Mouse (Mus musculus) c-Kit-positive CD71-positive TER-119-positive erythroid progenitor cells, embryonic 14.5 days (primary cell): ENCODE results near the gene Gm49776.

ENCODE experiments used
- DNase-seq: peaks from one replicate; pipeline ENCODE4 v3.0.0-alpha.2; 2013; ENCODE audit warnings: low spot score

The Gm49776 gene

DNA sequence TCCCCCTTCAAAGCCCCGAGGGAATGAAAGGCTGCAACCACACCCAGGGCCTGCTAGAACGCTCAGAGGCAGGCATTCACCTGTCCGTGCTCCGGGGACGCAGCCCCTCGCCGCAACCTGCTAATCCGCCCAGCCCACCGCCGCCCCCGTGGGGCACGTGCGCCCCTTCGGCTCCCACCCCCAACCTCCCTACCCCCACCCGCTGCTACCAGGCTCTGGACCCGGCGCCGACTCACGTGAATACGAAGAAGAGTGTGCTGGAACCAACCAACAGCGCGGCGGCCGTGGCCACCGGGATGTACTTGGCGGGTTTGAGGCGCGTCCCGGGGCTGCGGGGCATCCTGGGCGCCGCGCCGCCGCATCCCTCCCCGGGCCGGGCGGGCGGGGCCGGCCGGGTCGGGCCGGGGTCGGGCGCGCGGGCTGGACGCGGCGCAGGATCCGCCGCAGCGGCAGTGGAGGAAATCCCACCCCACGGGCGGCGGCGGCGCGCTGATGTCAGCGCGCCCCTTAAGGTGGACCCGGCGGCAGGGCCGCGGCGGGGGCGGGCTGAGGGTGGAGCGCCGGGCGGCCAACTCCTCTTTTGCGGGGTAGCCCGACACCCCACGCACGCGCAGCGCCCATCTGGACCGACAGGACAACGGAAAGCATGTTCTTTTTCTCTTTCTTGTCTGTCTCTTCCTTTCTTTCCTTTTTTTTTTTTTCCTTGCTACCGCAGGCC is 23.3 kb downstream of the Gm49776 start, which contains the start of gene Zdhhc8:
Gene Zdhhc8 (minus strand): TSS at position 466 of the 718 bp plus-strand sequence.
- DNase-seq: no peak

DNA sequence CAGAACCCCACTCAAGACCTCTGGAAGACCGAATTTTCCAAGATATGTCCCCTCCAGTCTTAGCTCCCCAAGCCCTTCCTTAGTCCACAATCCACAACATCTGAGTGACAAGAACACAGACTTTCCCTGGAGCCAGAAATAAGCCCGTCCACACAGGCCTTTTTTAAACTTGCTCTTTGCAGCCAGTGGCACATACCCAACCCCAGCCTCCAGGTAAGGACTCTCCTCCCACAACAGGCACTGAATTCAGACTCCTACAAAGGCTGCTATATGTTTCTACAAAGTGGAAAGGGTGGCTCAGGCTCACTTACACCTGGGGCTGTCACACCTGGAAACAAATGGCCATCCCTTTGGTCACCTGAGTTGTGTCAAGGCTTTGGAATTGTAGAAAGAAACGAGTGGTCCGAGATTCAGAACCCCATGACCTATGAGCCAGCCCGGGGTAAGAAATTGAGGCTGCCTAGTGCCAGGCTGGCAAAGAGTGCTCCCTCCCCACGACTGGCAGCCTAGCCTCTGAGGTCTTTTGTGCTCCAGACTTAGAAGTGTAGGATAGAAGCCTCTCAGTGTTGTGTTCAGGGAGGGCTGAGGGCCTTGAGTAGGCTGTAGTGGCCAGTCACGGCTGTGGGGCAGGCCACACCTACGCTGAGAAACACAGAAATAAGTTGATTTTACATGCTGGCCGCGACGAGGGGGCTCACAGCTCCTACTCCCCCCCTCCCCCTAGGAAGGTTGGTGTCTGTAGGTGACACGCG is 24.0 kb downstream of the Gm49776 start:
- no peak for DNase-seq

DNA sequence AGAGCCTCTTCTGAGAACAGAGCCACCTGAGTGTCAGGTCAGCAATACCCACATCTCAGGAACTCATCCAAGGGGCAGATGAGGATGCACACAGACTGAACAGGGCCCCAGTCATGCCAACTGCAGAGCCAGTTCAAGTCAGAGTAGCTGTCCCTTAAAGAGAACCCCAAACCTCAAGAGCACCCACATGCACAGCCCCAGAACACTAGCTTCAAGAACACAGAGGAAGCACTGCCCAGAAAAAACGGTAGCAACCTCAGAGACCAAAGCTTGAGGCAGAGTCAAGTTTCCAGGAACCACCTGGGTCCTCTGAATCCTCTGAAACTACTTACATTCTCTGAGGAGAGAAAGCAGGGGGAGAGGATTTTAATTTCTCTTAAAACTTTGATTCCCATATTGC is 24.7 kb downstream of the Gm49776 start:
- no peak for DNase-seq

DNA sequence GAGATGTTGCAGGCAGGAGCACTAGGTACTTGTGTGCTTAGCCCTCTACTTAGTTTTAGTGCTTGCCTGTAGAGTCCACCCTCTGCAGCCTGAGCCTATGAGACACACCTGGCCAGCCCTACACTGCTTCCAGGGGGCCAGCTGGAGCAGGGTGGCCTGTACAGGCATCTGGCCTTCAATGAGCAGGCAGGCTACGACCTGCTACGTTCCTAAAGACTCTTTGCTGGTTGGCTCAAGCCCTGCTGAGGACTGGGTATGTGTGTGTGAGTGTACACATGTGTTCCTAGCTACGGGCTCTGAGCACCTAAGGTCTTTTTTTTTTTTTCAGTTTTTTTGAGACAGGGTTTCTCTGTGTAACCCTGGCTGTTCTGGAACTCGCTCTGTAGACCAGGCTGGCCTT is 26.7 kb downstream of the Gm49776 start:
- DNase-seq: no peak

DNA sequence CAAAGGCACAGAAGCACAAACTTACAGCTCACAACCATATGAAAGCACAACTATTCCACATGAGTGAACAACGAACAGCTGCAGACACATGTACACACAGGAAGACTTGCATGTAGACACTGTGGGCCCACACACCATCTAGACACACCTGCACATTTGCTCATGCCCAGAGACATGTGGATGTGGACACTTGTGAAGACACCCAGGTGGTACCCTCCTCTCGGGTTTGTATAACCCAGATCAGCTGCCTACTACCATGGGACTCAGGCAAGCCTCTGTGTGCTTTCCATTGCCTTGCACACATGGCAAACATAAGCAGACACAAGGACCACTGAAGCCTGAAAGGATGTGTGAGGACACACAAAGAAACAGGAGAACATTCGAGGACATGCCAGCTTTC is 27.1 kb downstream of the Gm49776 start:
- no peak for DNase-seq

DNA sequence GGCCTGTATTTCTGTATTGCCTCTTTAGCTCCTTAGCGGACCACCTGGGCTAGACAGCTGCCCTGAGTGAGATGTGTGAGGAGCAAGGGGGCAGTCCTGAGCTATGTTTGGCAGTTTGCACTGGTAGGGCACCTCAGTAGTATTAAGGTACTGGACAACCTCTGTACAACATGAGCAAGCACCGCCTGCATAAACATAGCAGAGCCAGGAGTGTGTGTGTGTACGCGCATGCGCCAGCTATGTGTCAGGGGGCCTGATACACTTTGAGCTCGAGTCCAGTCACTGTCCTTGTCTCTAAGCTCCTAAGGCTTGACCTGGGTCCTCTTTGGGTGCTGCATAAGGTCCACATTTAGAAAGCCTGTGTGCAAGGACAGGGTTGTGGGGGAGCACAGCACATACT is 27.5 kb downstream of the Gm49776 start:
- DNase-seq: no peak

DNA sequence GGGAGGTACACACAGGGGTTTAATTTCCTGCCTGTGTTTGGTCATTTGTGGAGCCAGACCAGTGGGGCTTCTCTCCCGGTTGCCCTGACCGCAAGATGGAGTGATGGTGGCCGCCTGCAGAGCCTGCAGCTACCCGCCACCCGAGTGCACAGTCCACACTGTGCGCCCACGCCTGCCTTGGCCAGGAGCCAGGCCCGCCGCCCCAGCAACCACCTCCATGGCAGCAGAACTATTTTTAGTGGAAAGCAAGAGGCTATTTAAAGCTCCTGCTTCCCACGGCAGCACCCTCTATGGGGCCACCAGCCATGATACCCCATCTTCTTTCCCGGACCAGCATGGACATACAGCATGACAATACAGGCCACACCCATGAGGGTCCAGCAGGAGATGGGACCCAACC is 28.5 kb downstream of the Gm49776 start:
- DNase-seq: no peak

DNA sequence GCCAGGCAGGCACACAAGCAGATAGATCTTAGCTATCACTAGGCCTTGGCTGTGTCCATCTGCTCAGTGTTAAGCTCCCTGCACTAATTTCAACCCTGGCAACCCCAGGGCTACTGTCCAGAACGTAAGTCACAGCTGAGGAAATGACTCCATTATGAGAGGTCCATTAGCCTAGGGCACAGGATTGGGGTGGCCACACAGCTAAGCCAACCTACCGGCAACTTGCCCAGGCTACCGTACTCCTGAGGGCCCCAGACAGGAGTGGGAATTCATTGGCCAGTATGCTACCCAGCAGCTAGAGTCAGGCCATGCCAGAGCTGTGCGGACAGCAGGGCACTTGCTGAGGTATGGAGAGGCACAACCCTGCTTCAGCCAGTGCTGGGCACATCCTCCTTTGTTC is 29.3 kb downstream of the Gm49776 start:
- DNase-seq: no peak

DNA sequence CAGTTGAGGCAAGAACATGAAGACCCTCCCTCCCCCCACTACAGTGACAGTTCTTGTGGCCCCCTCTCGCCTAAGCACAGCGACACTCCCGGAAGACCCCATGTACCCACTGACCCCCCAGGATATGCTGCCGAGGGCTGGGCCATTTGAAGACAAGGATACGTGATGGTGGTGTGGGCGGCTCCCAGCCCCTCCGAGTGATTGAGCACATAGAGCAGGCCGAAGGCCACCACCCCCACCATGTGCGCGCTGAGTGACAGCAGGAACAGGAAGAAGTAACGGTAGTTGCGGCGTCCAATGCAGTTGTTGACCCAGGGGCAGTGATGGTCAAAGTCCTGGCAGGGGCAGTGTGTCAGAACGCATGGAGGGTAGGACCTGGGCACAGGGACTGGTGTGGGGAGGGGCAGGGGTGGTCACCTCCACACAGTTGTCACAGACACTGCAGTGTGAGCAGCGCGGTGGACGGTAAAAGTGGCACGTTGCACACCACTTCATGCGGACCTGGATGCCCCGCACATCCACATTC is 30.2 kb downstream of the Gm49776 start:
- DNase-seq: no peak

DNA sequence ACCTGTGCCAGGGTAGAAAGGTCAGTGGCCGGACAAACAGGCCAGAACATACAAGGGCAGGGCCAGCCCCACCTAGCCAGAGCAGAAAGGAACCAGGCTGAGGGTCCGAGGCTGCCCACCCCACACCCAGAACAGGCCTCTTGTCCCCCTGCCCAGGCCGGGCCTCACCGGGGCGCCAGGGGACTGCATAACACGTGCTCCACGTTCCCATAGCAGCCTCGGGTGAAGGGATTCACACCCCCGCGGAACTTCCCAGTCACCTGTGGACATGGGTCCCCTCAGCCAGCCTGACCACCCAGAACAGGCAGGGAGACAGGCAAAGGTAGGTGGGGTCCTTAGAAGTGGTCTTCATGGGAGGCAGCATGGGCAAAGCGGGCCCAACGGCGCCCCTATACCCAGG is 30.9 kb downstream of the Gm49776 start:
- DNase-seq: no peak

DNA sequence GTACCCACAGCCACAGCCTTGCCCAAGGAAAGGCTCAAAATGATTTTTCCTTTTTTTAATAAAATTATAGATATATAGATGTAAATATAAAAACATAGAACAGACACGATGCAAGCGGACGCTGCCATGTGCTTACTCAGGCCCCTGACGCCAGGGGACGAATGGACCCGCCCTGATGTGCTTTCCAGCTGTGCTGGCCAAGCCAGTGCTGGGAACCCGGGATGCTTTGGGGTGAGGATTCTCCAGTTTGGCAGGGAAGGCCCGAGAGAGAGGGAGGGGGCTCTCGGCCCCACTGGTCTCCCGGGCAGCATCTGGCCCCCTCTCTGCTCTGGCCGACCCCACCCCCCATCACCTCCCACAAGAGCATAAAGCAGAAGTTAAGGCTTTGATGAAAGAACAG is 35.9 kb downstream of the Gm49776 start:
- no peak for DNase-seq

DNA sequence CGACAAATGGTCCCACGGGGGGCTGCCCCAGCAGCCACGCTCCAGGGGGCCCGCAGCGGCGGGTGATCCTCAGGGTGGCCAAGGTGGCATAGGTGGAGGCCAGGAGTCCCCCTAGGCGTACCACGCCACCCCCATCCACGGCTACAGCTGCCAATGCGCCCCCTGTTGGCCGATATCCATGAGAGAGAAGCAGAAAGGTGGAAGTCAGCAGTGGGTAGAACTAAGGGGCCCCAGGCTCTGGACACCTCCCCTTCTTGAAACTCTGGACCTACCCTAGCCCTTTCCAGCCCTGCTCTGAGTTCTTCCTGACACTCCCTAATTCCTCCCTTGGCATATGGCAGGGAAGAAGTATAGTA is 36.6 kb downstream of the Gm49776 start:
- no peak for DNase-seq

DNA sequence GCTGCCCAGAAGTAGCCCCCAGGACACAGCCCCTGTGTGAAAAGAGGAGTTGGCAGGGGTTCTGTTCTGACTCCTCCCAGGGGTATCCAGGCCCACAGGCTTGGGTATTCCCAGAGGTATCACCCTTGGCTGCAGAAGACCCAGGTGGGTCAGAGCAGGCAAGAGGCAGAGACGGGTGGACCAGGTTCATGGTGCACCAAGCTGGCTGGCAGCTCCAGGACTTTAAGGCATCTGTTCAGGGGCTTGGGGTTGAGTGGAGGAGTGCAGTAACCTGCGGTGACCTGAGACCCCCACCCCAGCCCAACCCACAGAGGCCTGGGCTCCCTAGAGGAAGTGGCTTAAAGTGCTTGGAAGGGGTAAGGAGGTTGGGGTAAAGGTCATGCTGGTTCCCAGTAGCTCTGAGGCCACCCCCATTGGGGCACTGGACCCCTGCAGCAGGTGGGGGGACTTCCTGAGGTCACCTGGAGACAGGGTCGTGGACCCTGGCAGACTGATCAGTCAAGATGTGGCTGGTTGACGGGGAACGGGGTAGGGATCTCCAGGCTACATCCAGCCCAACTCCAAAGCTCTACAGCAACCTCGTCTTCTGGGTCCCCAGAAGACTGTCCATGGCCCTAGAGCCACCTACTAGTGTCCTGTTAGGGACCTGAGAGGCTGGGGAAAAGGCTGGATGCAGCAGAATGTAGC is 37.1 kb downstream of the Gm49776 start:
- no peak for DNase-seq

DNA sequence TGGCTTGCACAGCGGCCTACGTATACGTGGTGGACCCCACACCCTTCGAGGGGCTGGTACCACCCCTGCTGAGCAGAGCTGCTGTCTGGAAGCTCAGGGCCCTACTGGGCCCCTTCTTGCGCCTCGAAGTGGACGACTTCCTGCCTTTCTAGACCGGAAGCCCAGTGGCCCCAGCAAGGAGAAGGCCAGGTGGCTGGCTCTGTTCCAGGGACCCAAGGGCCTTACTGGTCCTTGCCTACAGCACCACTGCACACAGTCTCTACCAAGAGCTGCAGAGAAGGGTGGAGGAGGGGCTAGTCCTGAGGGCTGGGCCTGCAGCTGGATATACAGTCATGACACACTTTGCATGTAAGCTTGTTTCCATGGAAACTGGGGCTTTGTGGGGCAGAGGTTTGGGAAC is 38.1 kb downstream of the Gm49776 start:
- DNase-seq: no peak

DNA sequence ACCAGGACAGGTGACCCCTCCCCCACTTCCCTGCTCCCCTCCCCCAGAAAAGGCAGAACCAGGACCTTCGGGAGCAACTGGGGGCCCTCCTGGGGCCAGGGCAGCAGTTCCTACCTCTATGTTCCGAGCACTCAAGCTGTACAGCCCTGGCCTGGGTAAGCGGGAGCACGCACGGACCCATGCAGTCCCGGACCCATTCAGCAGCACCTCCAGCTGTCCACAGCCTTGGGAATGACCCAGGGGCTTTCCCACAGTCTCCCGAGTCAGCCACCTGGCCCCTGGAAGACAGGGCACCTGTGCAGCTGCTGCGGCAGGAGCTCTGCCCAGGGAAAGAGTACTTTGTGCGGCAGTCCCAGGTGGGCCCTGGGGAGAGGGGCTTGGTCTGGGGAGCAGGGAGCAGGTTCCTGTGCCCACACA is 39.5 kb downstream of the Gm49776 start:
- no peak for DNase-seq

DNA sequence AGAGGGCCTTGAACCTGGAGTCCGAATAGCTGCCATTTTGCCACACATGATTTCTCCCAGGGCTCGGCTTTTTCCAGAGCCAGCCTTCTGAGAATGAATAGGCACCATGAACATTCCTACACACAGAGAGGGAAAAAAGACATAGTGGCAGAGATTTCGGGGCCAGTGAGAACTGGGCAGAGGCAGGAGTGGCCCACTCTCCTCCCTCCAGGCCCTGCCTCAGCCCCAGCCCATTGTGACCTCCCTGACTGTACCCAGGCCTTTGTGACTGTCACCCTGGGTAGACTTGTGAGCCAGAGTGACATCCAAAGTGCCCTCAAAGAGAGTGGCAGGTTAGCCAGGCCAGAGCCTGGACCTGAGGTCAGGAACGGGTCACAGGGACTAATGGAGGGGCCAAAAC is 40.5 kb downstream of the Gm49776 start, which contains the start of gene Ccdc188:
Gene Ccdc188 (plus strand): TSS at position 301 of the 400 bp plus-strand sequence.
- no peak for DNase-seq

DNA sequence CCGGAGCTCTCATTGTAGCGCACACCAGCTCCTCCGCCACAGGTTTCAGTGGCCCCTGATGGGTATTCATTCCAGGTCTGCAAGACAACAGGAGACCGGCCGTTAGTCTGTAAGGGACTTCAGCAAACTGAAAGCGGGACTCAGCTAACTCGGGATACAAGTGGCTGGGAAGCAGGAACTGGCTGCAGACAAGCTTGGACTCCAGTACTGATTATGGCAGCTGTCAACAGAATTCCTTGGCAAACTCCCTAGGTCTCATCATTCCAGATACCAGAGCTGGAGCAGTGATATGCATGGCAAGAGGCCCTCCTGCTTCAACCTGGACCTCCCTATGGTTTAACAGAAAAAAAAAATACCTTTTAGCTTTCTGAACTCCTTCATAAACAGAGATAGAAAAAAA is 43.3 kb downstream of the Gm49776 start:
- DNase-seq: no peak

DNA sequence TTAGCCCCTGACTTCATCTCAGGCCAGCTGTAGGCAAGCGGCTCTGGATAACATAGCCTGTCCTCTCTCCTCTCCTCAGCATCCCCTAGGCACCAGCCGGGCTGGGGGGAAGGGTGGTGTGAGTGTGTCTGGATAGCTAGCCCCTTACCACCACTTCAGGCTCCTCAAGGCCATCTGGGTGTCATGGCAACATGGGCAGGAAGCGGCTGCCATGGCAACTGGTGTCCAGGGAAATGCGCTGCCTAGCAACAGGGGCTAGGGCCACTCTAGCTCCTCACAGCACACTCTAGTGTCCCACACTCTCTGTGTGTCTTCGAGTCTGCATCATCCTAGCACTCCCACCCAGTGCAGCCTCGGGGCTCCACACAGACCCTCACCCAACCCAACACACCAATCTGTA is 44.4 kb downstream of the Gm49776 start:
- DNase-seq: no peak

DNA sequence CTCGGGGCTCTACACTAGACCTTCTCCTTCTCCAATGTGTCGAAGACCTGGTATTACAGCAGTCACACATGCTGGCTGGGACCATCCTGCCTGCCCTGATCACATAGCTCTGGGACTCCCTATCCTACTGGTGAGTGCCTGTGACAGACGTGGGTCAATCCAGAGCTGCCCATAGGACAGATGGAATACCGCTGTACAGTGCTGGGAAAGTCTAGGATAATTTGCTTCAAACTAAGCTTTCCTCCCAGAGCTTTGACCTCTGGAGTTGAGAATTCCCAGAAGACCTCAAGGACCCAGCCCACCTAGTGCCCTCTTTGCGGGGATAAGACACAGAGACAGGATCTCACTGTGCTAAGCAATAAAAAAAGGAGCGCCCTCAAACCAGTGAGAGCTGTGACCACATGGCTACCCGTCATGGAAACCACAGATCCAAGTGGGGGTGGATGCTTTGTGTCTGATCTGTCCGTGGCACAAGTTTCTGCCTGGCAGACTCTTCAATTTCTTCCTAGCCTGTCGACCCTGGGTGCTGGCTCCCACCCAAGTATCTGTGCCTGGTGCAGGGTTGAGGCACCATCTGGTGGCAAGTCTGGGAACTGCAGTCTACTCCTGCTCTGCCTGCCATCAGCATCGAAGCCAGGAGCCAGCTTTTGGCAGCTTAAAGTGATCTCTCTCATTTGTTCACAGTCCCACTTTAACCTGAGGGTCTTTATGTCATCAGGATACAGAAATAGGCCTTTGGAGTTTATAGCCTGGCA is 46.5 kb downstream of the Gm49776 start:
- peak; percentile 58 for DNase-seq

DNA sequence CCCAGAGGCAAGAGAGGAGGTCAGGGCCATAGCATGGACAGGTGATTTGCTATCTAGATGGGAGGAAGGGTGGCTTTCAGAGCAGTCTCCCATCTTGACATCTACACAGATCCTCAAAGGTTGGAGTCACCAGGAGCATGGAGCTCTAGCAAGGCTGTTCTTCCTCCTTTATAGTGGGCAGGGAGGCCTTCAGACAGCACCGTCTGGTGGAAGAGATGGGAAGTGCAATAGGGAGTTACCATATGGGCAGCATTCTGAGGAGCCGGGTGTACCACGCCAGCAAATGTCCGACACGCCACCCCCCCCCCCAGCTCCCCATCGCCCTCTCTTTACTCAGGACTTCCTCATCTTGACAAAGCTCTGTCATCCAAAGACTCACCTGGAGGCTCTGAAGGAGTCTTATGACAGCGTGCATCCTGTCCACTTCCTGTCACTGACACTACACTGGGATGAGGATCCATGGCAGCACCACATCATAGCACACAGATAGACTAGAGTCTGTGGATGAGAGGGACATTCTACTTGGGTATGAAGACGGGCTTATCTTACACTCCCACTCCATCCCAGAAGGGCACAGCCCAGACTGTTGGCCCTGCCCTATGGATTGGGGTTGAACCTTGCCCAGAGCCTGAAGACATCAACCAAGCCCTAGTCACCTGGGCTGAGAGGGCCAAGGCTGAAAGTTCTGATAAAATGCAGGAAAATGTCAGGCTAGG is 47.3 kb downstream of the Gm49776 start:
- DNase-seq: peak; percentile 42

DNA sequence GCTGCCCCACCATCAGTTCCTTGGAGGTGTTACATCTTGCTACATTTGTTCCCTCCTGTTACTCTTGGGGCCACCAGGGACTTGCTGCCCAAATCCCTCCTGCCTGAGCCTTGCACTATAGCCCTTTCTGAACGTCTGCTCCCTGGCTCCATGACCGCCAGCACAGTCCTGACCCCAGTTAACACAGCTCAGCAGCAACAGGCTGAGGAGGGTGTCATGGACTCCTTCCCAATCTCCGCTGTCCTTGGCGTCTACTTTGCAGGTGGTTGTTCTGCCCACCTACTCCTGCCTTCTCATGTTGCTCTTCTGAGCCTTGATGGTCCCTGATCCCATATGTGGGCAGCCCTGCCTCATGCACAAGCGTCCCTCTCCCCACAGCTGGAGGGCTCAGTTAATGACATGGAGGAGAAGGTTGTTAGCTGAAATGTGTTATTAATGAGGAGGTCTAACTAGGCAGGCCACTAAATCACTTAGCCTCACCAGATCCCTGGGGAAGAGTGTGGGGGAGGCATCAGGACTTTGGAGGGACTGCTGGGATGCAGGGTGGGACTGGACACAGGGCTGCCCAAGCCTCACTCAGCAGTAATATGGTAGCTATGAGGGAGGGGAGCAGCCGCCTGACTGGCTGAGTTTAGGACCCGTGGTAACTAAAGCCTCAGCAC is 54.6 kb downstream of the Gm49776 start:
- DNase-seq: no peak
